Mouse (Mus musculus) hindbrain, embryonic 11.5 days (tissue): ENCODE results near the gene Raver2. TPM values are rescaled to one million over a fixed set of nuclear protein-coding genes. Genes with fewer than 3 reads are reported as not detected.

ENCODE experiments used
- ATAC-seq: fragments of 200-750 bp; cut with Nextera tagmentation; 2 replicates; pipeline ENCODE4 v1.8.0; 2017; ENCODE audit warnings: mild to moderate bottlenecking, moderate TSS enrichment, moderate library complexity; ENCODE audit not compliant: low FRiP score
- DNase-seq: peaks from one replicate; pipeline ENCODE4 v3.0.0-alpha.2; 2015; ENCODE audit warnings: low spot score
- H3K27ac ChIP-seq: fragments of 300-500 bp; sonication (generic); 2 replicates; pipeline ENCODE4 v1.5.1; 2014; ENCODE audit warnings: mild to moderate bottlenecking, low read depth, low read length
- H3K27me3 ChIP-seq: fragments of 300-500 bp; sonication (generic); 2 replicates; pipeline ENCODE4 v1.6.1; 2014; ENCODE audit warnings: mild to moderate bottlenecking, low read length, moderate library complexity, mixed read lengths; ENCODE audit not compliant: control insufficient read depth, insufficient read depth
- H3K36me3 ChIP-seq: fragments of 300-500 bp; sonication (generic); 2 replicates; pipeline ENCODE4 v1.6.1; 2014; ENCODE audit warnings: mild to moderate bottlenecking, low read length, moderate library complexity, mixed read lengths; ENCODE audit not compliant: control insufficient read depth, insufficient read depth
- H3K4me1 ChIP-seq: fragments of 300-500 bp; sonication (generic); replicated peaks from 2 replicates; pipeline ENCODE4 v1.6.1; 2014; ENCODE audit warnings: low read length, mixed read lengths; ENCODE audit not compliant: control insufficient read depth, insufficient read depth
- H3K4me2 ChIP-seq: fragments of 300-500 bp; sonication (generic); replicated peaks from 2 replicates; pipeline ENCODE4 v1.6.1; 2014; ENCODE audit warnings: mild to moderate bottlenecking, low read depth, low read length
- H3K4me3 ChIP-seq: fragments of 300-500 bp; sonication (generic); 2 replicates; pipeline ENCODE4 v1.5.1; 2014; ENCODE audit warnings: low read depth, low read length
- H3K9ac ChIP-seq: fragments of 300-500 bp; sonication (generic); 2 replicates; pipeline ENCODE4 v1.6.1; 2014; ENCODE audit warnings: low read depth, low read length
- H3K9me3 ChIP-seq: fragments of 300-500 bp; sonication (generic); 2 replicates; pipeline ENCODE4 v1.6.1; 2016; ENCODE audit warnings: low read length; ENCODE audit not compliant: control insufficient read depth
- WGBS: fragments of 180-500 bp; shearing (Covaris S2); extraction: QIAGEN DNeasy Blood & Tissue Kit; methylation state at CpG from one replicate; pipeline ENCODE4 v1.1.7; 2014; 5-methylcytosine and 5-hydroxymethylcytosine counted together
- polyA plus RNA-seq: library from polyadenylated mRNA; unstranded; fragments of >200 nt; fragmentation: Nextera tagmentation; extraction: Ambion mirVana; gene quantifications from 2 replicates; pipeline ENCODE4 v1.2.1, GENCODE M21; 2014

Gene Raver2
- polyA plus RNA-seq, 1 experiment from 2014 or later = 11.2 TPM

GRCm38 (mm10) chr4:101174916-101175625 is 106.3 kb downstream of the Raver2 start:
- Histone ChIP-seq H3K4me3 (no peak overlapping the region), H3K4me1 (no peaks in the 10 kb centered on the region), H3K27me3 (no peaks in the 10 kb centered on the region), H3K9ac (no peak overlapping the region), H3K9me3 (no peaks in the 10 kb centered on the region), H3K4me2 (no peak overlapping the region), H3K27ac (no peak overlapping the region), H3K36me3 (peaks cover 2% of the 10 kb centered on the region; the same call in 1 of the 2 replicates)
- ATAC-seq (no peak), DNase-seq (no peak)
- WGBS = 85% methylated on average over 10 of the region's 10 CpGs

- no peak overlapping the region for H3K27ac ChIP-seq
- no peak overlapping the region for H3K9ac ChIP-seq
- H3K27me3 ChIP-seq = no peaks in the 10 kb centered on the region
- 82% methylated on average over 6 of the region's 6 CpGs for WGBS
- no peaks in the 10 kb centered on the region for H3K4me1 ChIP-seq
- no peak overlapping the region for H3K4me3 ChIP-seq
- no peak for DNase-seq
- ATAC-seq = no peak
- H3K36me3 ChIP-seq = peaks cover 2% of the 10 kb centered on the region; the same call in 1 of the 2 replicates
- H3K4me2 ChIP-seq = no peak overlapping the region
- H3K9me3 ChIP-seq = no peaks in the 10 kb centered on the region
Measured at GRCm38 (mm10) chr4:101176123-101176522, 107.3 kb downstream of the Raver2 start.

GRCm38 (mm10) chr4:101177796-101178195 is 109.0 kb downstream of the Raver2 start:
- no peaks in the 10 kb centered on the region for H3K4me1 ChIP-seq
- no peak overlapping the region for H3K4me2 ChIP-seq
- no peaks in the 10 kb centered on the region for H3K9me3 ChIP-seq
- no peak overlapping the region for H3K27ac ChIP-seq
- 92% methylated on average over 3 of the region's 3 CpGs for WGBS
- DNase-seq = no peak
- no peak overlapping the region for H3K9ac ChIP-seq
- no peak overlapping the region for H3K4me3 ChIP-seq
- ATAC-seq = no peak
- H3K36me3 ChIP-seq = peaks cover 2% of the 10 kb centered on the region; the same call in 1 of the 2 replicates
- H3K27me3 ChIP-seq = no peaks in the 10 kb centered on the region

GRCm38 (mm10) chr4:101179076-101179475 is 110.3 kb downstream of the Raver2 start:
- no peaks in the 10 kb centered on the region for H3K9me3 ChIP-seq
- DNase-seq (no peak), ATAC-seq (no peak)
- H3K27me3 ChIP-seq = no peaks in the 10 kb centered on the region
- no peaks in the 10 kb centered on the region for H3K4me1 ChIP-seq
- no peak overlapping the region for H3K27ac ChIP-seq
- H3K4me2 ChIP-seq = no peak overlapping the region
- 75% methylated on average over 5 of the region's 5 CpGs for WGBS
- H3K9ac ChIP-seq = no peak overlapping the region
- H3K4me3 ChIP-seq = no peak overlapping the region
- H3K36me3 ChIP-seq = peaks cover 2% of the 10 kb centered on the region; the same call in 1 of the 2 replicates

- Histone ChIP-seq H3K9ac (no peak overlapping the region), H3K4me3 (no peak overlapping the region), H3K27ac (no peak overlapping the region), H3K36me3 (peaks cover 2% of the 10 kb centered on the region; the same call in 1 of the 2 replicates), H3K4me1 (no peaks in the 10 kb centered on the region), H3K27me3 (no peaks in the 10 kb centered on the region), H3K4me2 (no peak overlapping the region), H3K9me3 (no peaks in the 10 kb centered on the region)
- ATAC-seq (no peak), DNase-seq (no peak)
- WGBS = 80% methylated on average over 6 of the region's 6 CpGs
Measured at GRCm38 (mm10) chr4:101179836-101180235, 111.1 kb downstream of the Raver2 start.

- Histone ChIP-seq H3K9me3 (no peaks in the 10 kb centered on the region), H3K4me1 (no peaks in the 10 kb centered on the region), H3K9ac (no peak overlapping the region), H3K27me3 (no peaks in the 10 kb centered on the region), H3K4me3 (no peak overlapping the region), H3K27ac (no peak overlapping the region), H3K4me2 (no peak overlapping the region), H3K36me3 (peaks cover 2% of the 10 kb centered on the region; the same call in 1 of the 2 replicates)
- 74% methylated on average over 5 of the region's 5 CpGs for WGBS
- ATAC-seq = no peak
- DNase-seq = no peak
Measured at GRCm38 (mm10) chr4:101180681-101181080, 111.9 kb downstream of the Raver2 start.

- Histone ChIP-seq H3K9me3 (no peaks in the 10 kb centered on the region), H3K27ac (no peak overlapping the region), H3K27me3 (no peaks in the 10 kb centered on the region), H3K4me1 (no peaks in the 10 kb centered on the region), H3K4me3 (no peak overlapping the region), H3K4me2 (no peak overlapping the region), H3K36me3 (no peaks in the 10 kb centered on the region), H3K9ac (no peak overlapping the region)
- no peak for DNase-seq
- 62% methylated on average over 8 of the region's 9 CpGs for WGBS
- no peak for ATAC-seq
Measured at GRCm38 (mm10) chr4:101182603-101183011, 113.8 kb downstream of the Raver2 start.

- WGBS = 65% methylated on average over 3 of the region's 3 CpGs
- H3K27me3 ChIP-seq = no peaks in the 10 kb centered on the region
Measured at GRCm38 (mm10) chr4:101185216-101185615, 116.4 kb downstream of the Raver2 start.

GRCm38 (mm10) chr4:101186591-101186990 is 117.8 kb downstream of the Raver2 start:
- H3K36me3 ChIP-seq = no peaks in the 10 kb centered on the region
- H3K27me3 ChIP-seq = no peaks in the 10 kb centered on the region
- 94% methylated on average over 5 of the region's 5 CpGs for WGBS
- DNase-seq = no peak
- no peak overlapping the region for H3K4me3 ChIP-seq
- H3K27ac ChIP-seq = no peak overlapping the region
- no peak for ATAC-seq
- H3K9me3 ChIP-seq = no peaks in the 10 kb centered on the region
- no peak overlapping the region for H3K4me2 ChIP-seq
- no peaks in the 10 kb centered on the region for H3K4me1 ChIP-seq
- H3K9ac ChIP-seq = no peak overlapping the region

More at GRCm38 (mm10) chr4:101185216-101185615, 116.4 kb downstream of the Raver2 start:
- DNase-seq (no peak), ATAC-seq (no peak)
- Histone ChIP-seq H3K4me3 (no peak overlapping the region), H3K36me3 (no peaks in the 10 kb centered on the region), H3K27ac (no peak overlapping the region), H3K9ac (no peak overlapping the region), H3K9me3 (no peaks in the 10 kb centered on the region), H3K4me1 (no peaks in the 10 kb centered on the region), H3K4me2 (no peak overlapping the region)
